In the genomic region with DNA sequence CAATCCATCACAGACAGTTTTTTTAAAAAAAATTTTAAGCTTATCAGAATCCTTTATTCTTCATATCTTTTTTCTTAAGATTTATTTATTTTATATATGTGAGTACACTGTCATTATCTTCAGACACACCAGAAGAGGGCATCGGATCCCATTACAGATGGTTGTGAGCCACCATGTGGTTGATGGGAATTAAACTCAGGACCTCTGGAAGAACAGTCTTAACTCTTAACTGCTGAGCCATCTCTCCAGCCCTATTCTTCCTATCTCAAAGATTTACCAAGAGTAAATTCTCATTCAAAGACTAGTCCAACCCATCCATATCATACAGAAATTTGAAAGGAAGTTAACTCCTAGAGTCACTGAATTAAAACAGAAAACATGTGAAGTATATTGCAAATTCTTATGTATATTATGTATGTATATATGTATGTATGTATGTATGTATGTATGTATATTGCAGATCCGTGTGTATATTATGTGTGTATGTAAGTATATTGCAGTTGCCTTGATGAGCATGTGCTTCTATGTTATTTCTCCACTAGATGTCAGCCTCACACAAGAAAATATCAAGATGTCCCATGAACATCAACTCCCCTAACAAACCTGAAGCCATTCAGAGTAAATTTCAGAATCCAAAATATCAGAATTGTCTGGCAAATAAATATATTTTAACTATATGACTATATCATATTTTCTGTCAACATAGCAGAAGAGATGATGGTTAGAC, we compare ENCODE assay signal across 9 mouse cellular contexts. TPM values are rescaled to one million over a fixed set of nuclear protein-coding genes. Genes with fewer than 3 reads are reported as not detected.
DNase-seq lines count a peak whose midpoint lies in the region; ATAC-seq lines count a peak whose summit lies in the region.
"Had no signal": no experiment of that assay in that cellular context is flagged by ENCODE, and none has a peak within 500 bp of the region (broad histone marks: within the 10 kb centered on the region; RNA-seq: fewer than 3 reads in every experiment).

No protein-coding gene starts in this region.

- no peaks in the 10 kb centered on the region for H3K4me1 ChIP-seq in forebrain, embryonic 11.5 days (replicated peaks; ENCODE audit: control insufficient read depth, insufficient read depth, low read length)
- no peaks in the 10 kb centered on the region for H3K4me1 ChIP-seq in forebrain, embryonic 10.5 days
- H3K4me1 ChIP-seq: limb, embryonic 12.5 days had no signal

- H3K36me3 ChIP-seq in forebrain, embryonic 11.5 days (ENCODE audit: control insufficient read depth, insufficient read depth, low read length) = no peaks in the 10 kb centered on the region
- no peaks in the 10 kb centered on the region for H3K36me3 ChIP-seq in forebrain, embryonic 10.5 days (replicated peaks)
- H3K36me3 ChIP-seq: limb, embryonic 12.5 days had no signal

- H3K4me2 ChIP-seq in forebrain, embryonic 11.5 days (ENCODE audit: low read depth, low read length, severe bottlenecking) = no peak overlapping the region
- H3K4me2 ChIP-seq: limb, embryonic 12.5 days had no signal

- no peak overlapping the region for H3K9ac ChIP-seq in forebrain, embryonic 11.5 days (ENCODE audit: low read length)
- H3K9ac ChIP-seq: limb, embryonic 12.5 days had no signal

- ATAC-seq in forebrain, embryonic 11.5 days (replicated peaks; ENCODE audit: low FRiP score) = peak; percentile 81
- peak; percentile 63 for ATAC-seq in inflammation-experienced regulatory T-cells, adult 6 months

- no peaks in the 10 kb centered on the region for H3K9me3 ChIP-seq in forebrain, embryonic 11.5 days (ENCODE audit: control insufficient read depth, low read length)
- no peaks in the 10 kb centered on the region for H3K9me3 ChIP-seq in forebrain, embryonic 10.5 days
- H3K9me3 ChIP-seq: limb, embryonic 12.5 days had no signal

- no peak for DNase-seq in forebrain, embryonic 11.5 days (ENCODE audit: low spot score)
- DNase-seq in forebrain, embryonic 10.5 days (ENCODE audit: extremely low spot score, low spot score) = no peak
- DNase-seq in A20 (ENCODE audit: low read depth, low spot score) = peak; percentile 69
- DNase-seq in c-Kit-positive CD71-positive TER-119-negative erythroid progenitor cells, embryonic 14.5 days (ENCODE audit: low read depth) = peak; percentile 32
- DNase-seq in retina, postnatal 7 days (ENCODE audit: low read depth, low spot score) = peak; percentile 14
- DNase-seq in heart, adult 18-20 months = no peak
- no peak for DNase-seq in thymus, postnatal 4 days

- 57% methylated on average over 2 of the region's 2 CpGs for WGBS in forebrain, embryonic 11.5 days
- 64% methylated on average over 2 of the region's 2 CpGs for WGBS in forebrain, embryonic 10.5 days

- H3K27me3 ChIP-seq in forebrain, embryonic 11.5 days (ENCODE audit: control insufficient read depth, insufficient read depth, low read length) = no peaks in the 10 kb centered on the region
- no peaks in the 10 kb centered on the region for H3K27me3 ChIP-seq in forebrain, embryonic 10.5 days (ENCODE audit: poor library complexity, severe bottlenecking)
- H3K27me3 ChIP-seq: limb, embryonic 12.5 days had no signal

- no peak overlapping the region for H3K27ac ChIP-seq in forebrain, embryonic 11.5 days (ENCODE audit: low read depth, low read length)
- no peak overlapping the region for H3K27ac ChIP-seq in forebrain, embryonic 10.5 days
- H3K27ac ChIP-seq: limb, embryonic 12.5 days had no signal

- H3K4me3 ChIP-seq in forebrain, embryonic 11.5 days (ENCODE audit: low read depth, low read length) = no peak overlapping the region
- H3K4me3 ChIP-seq in forebrain, embryonic 10.5 days = no peak overlapping the region
- H3K4me3 ChIP-seq: limb, embryonic 12.5 days had no signal

RNA-seq across cellular contexts. Expression of a gene that starts 30.5 kb away (rescaled TPM):
- 0.01 TPM in 1 of 2 replicates, not detected in the other for polyA plus RNA-seq in forebrain, embryonic 11.5 days (2014; fragmentation: Nextera tagmentation; extraction: Ambion mirVana)
- not detected in 2 replicates for polyA plus RNA-seq in forebrain, embryonic 10.5 days (2016; fragmentation: Nextera tagmentation; extraction: Ambion mirVana)
- 1 to 10 TPM; 1.2 to 2.5 (median 2.2) TPM for polyA plus RNA-seq in inflammation-experienced regulatory T-cells, adult 6 months (2017; shearing (Covaris generic))
- not detected for total RNA-seq in heart, adult 18-20 months (2021)
- polyA plus RNA-seq: limb, embryonic 12.5 days had no signal

RNA-seq across cellular contexts. Expression of a gene that starts 40.9 kb away (rescaled TPM):
- polyA plus RNA-seq in forebrain, embryonic 11.5 days (2014; fragmentation: Nextera tagmentation; extraction: Ambion mirVana) = 0.15 TPM in 1 of 2 replicates, not detected in the other
- 0.24 TPM in 1 of 2 replicates, not detected in the other for polyA plus RNA-seq in forebrain, embryonic 10.5 days (2016; fragmentation: Nextera tagmentation; extraction: Ambion mirVana)
- 100 to 1,000 TPM; 183 to 507 (median 400) TPM for polyA plus RNA-seq in inflammation-experienced regulatory T-cells, adult 6 months (2017; shearing (Covaris generic))
- 1 to 10 TPM in 1 of 2 experiments, under 1 TPM in 1; 0.37 to 3.2 TPM for total RNA-seq in heart, adult 18-20 months (2021)

Comparison
In these comparisons a context has a peak if more than half of its experiments do, and no peak if none do; other contexts are left out.
1. DNase-seq: peak in A20 (single experiment), c-Kit-positive CD71-positive TER-119-negative erythroid progenitor cells, embryonic 14.5 days (single experiment) and retina, postnatal 7 days (single experiment); none in forebrain, embryonic 11.5 days (single experiment), forebrain, embryonic 10.5 days (single experiment), heart, adult 18-20 months (0 of 2) and thymus, postnatal 4 days (single experiment).
2. RNA of a gene that starts 40.9 kb away (polyA plus RNA-seq): 183 to 507 TPM in inflammation-experienced regulatory T-cells, adult 6 months; 0.24 TPM in forebrain, embryonic 10.5 days and 0.15 TPM in forebrain, embryonic 11.5 days; every median in the first group is over 100 times any median in the second.